Mouse (Mus musculus) stomach, postnatal 0 days (tissue): ENCODE data around the gene Tc2n.

Source experiments
- CTCF ChIP-seq: IDR thresholded peaks from 2 replicates; pipeline ENCODE4 v1.5.1; 2016; ENCODE audit warnings: antibody characterized with exemption, low read depth, mild to moderate bottlenecking, moderate library complexity
- EP300 ChIP-seq: optimal IDR thresholded peaks from 2 replicates; pipeline ENCODE3; 2016; ENCODE audit warnings: antibody characterized with exemption

GRCm38 (mm10) chr12:101759440-101760045 is 41.2 kb upstream of the Tc2n start:
- no peak for TF ChIP-seq CTCF
- no peak for TF ChIP-seq EP300
